Mouse (Mus musculus) midbrain, embryonic 16.5 days (tissue): ENCODE results near the gene Abcc3. TPM values are rescaled to one million over a fixed set of nuclear protein-coding genes. Genes with fewer than 3 reads are reported as not detected.

Source experiments
- ATAC-seq: fragments of 200-750 bp; cut with Nextera tagmentation; 2 replicates; pipeline ENCODE4 v1.8.0; 2017; ENCODE audit warnings: moderate TSS enrichment
- H3K27ac ChIP-seq: fragments of 300-500 bp; sonication (generic); 2 replicates; pipeline ENCODE4 v1.5.1; 2014; ENCODE audit warnings: mild to moderate bottlenecking, low read length, mixed read lengths
- H3K27me3 ChIP-seq: fragments of 300-500 bp; sonication (generic); 2 replicates; pipeline ENCODE4 v1.6.1; 2014; ENCODE audit warnings: low read depth, low read length, mixed read lengths; ENCODE audit not compliant: control insufficient read depth, insufficient read depth
- H3K36me3 ChIP-seq: fragments of 300-500 bp; sonication (generic); 2 replicates; pipeline ENCODE4 v1.6.1; 2014; ENCODE audit warnings: mild to moderate bottlenecking, low read length, moderate library complexity, mixed read lengths; ENCODE audit not compliant: control insufficient read depth, insufficient read depth
- H3K4me1 ChIP-seq: fragments of 300-500 bp; sonication (generic); 2 replicates; pipeline ENCODE4 v1.6.1; 2014; ENCODE audit warnings: mild to moderate bottlenecking, low read length, mixed read lengths; ENCODE audit not compliant: control insufficient read depth, insufficient read depth
- H3K4me2 ChIP-seq: fragments of 300-500 bp; sonication (generic); 2 replicates; pipeline ENCODE4 v1.6.1; 2014; ENCODE audit warnings: mild to moderate bottlenecking, low read length, mixed read lengths
- H3K4me3 ChIP-seq: fragments of 300-500 bp; sonication (generic); 2 replicates; pipeline ENCODE4 v1.5.1; 2014; ENCODE audit warnings: low read depth, mild to moderate bottlenecking, low read length, moderate library complexity, mixed read lengths
- H3K9ac ChIP-seq: fragments of 300-500 bp; sonication (generic); 2 replicates; pipeline ENCODE4 v1.6.1; 2014; ENCODE audit warnings: low read depth, low read length, mixed read lengths
- H3K9me3 ChIP-seq: fragments of 300-500 bp; sonication (generic); replicated peaks from 2 replicates; pipeline ENCODE4 v1.6.1; 2014; ENCODE audit warnings: mild to moderate bottlenecking, low read length, mixed read lengths; ENCODE audit not compliant: control insufficient read depth, poor library complexity, severe bottlenecking
- WGBS: fragments of 180-500 bp; shearing (Covaris S2); extraction: QIAGEN DNeasy Blood & Tissue Kit; methylation state at CpG from one replicate; pipeline ENCODE4 v1.1.7; 2014; 5-methylcytosine and 5-hydroxymethylcytosine counted together
- polyA plus RNA-seq: library from polyadenylated mRNA; unstranded; fragments of >200 nt; fragmentation: Nextera tagmentation; extraction: Ambion mirVana; gene quantifications from 2 replicates; pipeline ENCODE4 v1.2.1, GENCODE M21; 2015

The Abcc3 gene
- polyA plus RNA-seq, 1 experiment from 2014 or later, result 0.57 TPM

GRCm38 (mm10) chr11:94340948-94341933, 51.6 kb downstream of the Abcc3 start:
- peak overlapping the region; percentile 41; the same call in 1 of the 2 replicates for H3K9ac ChIP-seq
- ATAC-seq, result no peak
- 56% methylated on average over 10 of the region's 10 CpGs for WGBS

GRCm38 (mm10) chr11:94339732-94340585, 52.8 kb downstream of the Abcc3 start:
- no peaks in the 10 kb centered on the region for H3K9me3 ChIP-seq
- H3K27me3 ChIP-seq, result no peaks in the 10 kb centered on the region
- H3K36me3 ChIP-seq, result peaks cover 22% of the 10 kb centered on the region
- no peak overlapping the region for H3K4me3 ChIP-seq
- ATAC-seq, result peak; percentile 72; the same call in 1 of the 2 replicates
- no peak overlapping the region for H3K27ac ChIP-seq
- H3K4me2 ChIP-seq, result no peak overlapping the region
- no peak overlapping the region for H3K9ac ChIP-seq
- peaks cover 22% of the 10 kb centered on the region for H3K4me1 ChIP-seq
- WGBS, result 54% methylated on average over 18 of the region's 18 CpGs

More at GRCm38 (mm10) chr11:94340948-94341933, 51.6 kb downstream of the Abcc3 start:
- peaks cover 22% of the 10 kb centered on the region for H3K4me1 ChIP-seq
- peaks cover 18% of the 10 kb centered on the region for H3K36me3 ChIP-seq
- no peaks in the 10 kb centered on the region for H3K27me3 ChIP-seq
- no peak overlapping the region for H3K4me3 ChIP-seq
- H3K4me2 ChIP-seq, result no peak overlapping the region
- H3K27ac ChIP-seq, result no peak overlapping the region
- no peaks in the 10 kb centered on the region for H3K9me3 ChIP-seq

- no peak for ATAC-seq
- Histone ChIP-seq H3K27me3 (no peaks in the 10 kb centered on the region), H3K9me3 (no peaks in the 10 kb centered on the region), H3K36me3 (peaks cover 27% of the 10 kb centered on the region), H3K9ac (no peak overlapping the region), H3K27ac (no peak overlapping the region), H3K4me1 (peaks cover 13% of the 10 kb centered on the region), H3K4me3 (no peak overlapping the region), H3K4me2 (no peak overlapping the region)
- 89% methylated on average over 2 of the region's 2 CpGs for WGBS
These were observed 54.5 kb downstream of the Abcc3 start for GRCm38 (mm10) chr11:94338347-94338746.

GRCm38 (mm10) chr11:94336551-94336950, 56.2 kb downstream of the Abcc3 start:
- no peaks in the 10 kb centered on the region for H3K27me3 ChIP-seq
- ATAC-seq, result no peak
- H3K4me3 ChIP-seq, result no peak overlapping the region
- H3K4me2 ChIP-seq, result no peak overlapping the region
- no peaks in the 10 kb centered on the region for H3K4me1 ChIP-seq
- H3K9me3 ChIP-seq, result no peaks in the 10 kb centered on the region
- H3K36me3 ChIP-seq, result peaks cover 27% of the 10 kb centered on the region
- H3K9ac ChIP-seq, result no peak overlapping the region
- H3K27ac ChIP-seq, result no peak overlapping the region

- WGBS, result 90% methylated on average over 8 of the region's 8 CpGs
- ATAC-seq, result no peak
- Histone ChIP-seq H3K36me3 (peaks cover 23% of the 10 kb centered on the region), H3K9me3 (no peaks in the 10 kb centered on the region), H3K4me3 (no peak overlapping the region), H3K27ac (no peak overlapping the region), H3K27me3 (no peaks in the 10 kb centered on the region), H3K4me1 (peaks cover 15% of the 10 kb centered on the region), H3K4me2 (no peak overlapping the region), H3K9ac (no peak overlapping the region)
These were observed 58.3 kb downstream of the Abcc3 start for GRCm38 (mm10) chr11:94334386-94334968.

GRCm38 (mm10) chr11:94332726-94333125, 60.1 kb downstream of the Abcc3 start:
- H3K9ac ChIP-seq, result no peak overlapping the region
- peaks cover 8% of the 10 kb centered on the region for H3K36me3 ChIP-seq
- H3K27ac ChIP-seq, result no peak overlapping the region
- ATAC-seq, result no peak
- H3K4me2 ChIP-seq, result no peak overlapping the region
- peaks cover 22% of the 10 kb centered on the region for H3K4me1 ChIP-seq
- 93% methylated on average over 6 of the region's 6 CpGs for WGBS
- H3K9me3 ChIP-seq, result no peaks in the 10 kb centered on the region
- no peaks in the 10 kb centered on the region for H3K27me3 ChIP-seq
- H3K4me3 ChIP-seq, result no peak overlapping the region

- Histone ChIP-seq H3K4me3 (no peak overlapping the region), H3K9ac (no peak overlapping the region; the same call in 1 of the 2 replicates), H3K4me1 (peaks cover 29% of the 10 kb centered on the region), H3K9me3 (no peaks in the 10 kb centered on the region), H3K27ac (no peak overlapping the region), H3K27me3 (no peaks in the 10 kb centered on the region), H3K36me3 (peaks cover 4% of the 10 kb centered on the region), H3K4me2 (peak overlapping the region; percentile 25)
- ATAC-seq, result no peak
- WGBS, result 90% methylated on average over 3 of the region's 3 CpGs
These were observed 62.6 kb downstream of the Abcc3 start for GRCm38 (mm10) chr11:94330211-94330610.

- no peak overlapping the region for H3K9ac ChIP-seq
- whole genome bisulfite sequencing, result 38% methylated on average over 4 of the region's 4 CpGs
- no peaks in the 10 kb centered on the region for H3K9me3 ChIP-seq
- H3K4me2 ChIP-seq, result peak overlapping the region; percentile 82; the same call in 1 of the 2 replicates
- no peaks in the 10 kb centered on the region for H3K27me3 ChIP-seq
- H3K27ac ChIP-seq, result 0 out of 2 replicates have a peak overlapping the region, but pooled peaks have one; percentile 47
- no peak for ATAC-seq
- no peak overlapping the region for H3K4me3 ChIP-seq
- H3K4me1 ChIP-seq, result peaks cover 29% of the 10 kb centered on the region
- peaks cover under 1% of the 10 kb centered on the region for H3K36me3 ChIP-seq
These were observed 63.4 kb downstream of the Abcc3 start for GRCm38 (mm10) chr11:94329270-94329891.
